Mouse (Mus musculus): ENCODE measurements at regions not wholly inside any gene's neighbourhood (a gene's known extent, or its start where the extent isn't known, plus 50 kb on each side); places are given as distances from the start of the nearest gene placed in this dataset.
"Not testable (repeated sequence)": the region's sequence is repeated elsewhere in the genome, so short reads cannot be mapped to it uniquely, and the experiment has no call there.

- Histone ChIP-seq H3K27ac (no peak overlapping the region), H3K4me3 (no peak overlapping the region)
- DNase-seq = no peak
- intact Hi-C loops (cut with DNase I) = loop anchor here (2.0 kb wide), 1 partner anchor 96 kb away; no protein-coding TSS in a partner anchor
- no peak for TF ChIP-seq CTCF (IDR thresholded peaks at IDR 0.05)
Observed at GRCm38 (mm10) chrX:93888480-93888879, 56.5 kb upstream of the Pdk3 start.

DNA sequence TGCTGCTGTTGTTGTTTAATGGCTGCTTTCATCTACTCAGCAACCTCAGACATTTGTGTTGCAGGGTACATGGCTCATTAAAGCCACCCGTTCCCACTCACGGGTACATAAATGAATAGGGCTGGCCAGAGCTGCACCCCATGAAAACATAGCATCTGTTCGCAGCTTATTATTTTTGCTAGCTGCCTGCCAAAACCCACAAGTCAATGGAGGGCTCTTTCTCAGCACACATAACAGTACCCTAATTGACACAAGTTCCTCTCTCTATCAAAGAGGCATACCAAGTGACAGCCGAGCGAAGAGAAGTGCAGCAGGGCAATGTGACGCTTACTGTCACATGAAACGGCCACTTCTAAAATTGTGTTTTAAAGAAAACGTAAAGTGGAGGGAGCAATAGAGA lies 57.0 kb upstream of the Pdk3 start:
- no peak for TF ChIP-seq CTCF (IDR thresholded peaks at IDR 0.05)
- DNase-seq = no peak
- H3K4me3 ChIP-seq = peak overlapping the region; percentile 68
- peak overlapping the region; percentile 86 for H3K27ac ChIP-seq
- intact Hi-C loops (cut with DNase I) = loop anchor here (2.0 kb wide), 1 partner anchor 96 kb away; no protein-coding TSS in a partner anchor

DNA sequence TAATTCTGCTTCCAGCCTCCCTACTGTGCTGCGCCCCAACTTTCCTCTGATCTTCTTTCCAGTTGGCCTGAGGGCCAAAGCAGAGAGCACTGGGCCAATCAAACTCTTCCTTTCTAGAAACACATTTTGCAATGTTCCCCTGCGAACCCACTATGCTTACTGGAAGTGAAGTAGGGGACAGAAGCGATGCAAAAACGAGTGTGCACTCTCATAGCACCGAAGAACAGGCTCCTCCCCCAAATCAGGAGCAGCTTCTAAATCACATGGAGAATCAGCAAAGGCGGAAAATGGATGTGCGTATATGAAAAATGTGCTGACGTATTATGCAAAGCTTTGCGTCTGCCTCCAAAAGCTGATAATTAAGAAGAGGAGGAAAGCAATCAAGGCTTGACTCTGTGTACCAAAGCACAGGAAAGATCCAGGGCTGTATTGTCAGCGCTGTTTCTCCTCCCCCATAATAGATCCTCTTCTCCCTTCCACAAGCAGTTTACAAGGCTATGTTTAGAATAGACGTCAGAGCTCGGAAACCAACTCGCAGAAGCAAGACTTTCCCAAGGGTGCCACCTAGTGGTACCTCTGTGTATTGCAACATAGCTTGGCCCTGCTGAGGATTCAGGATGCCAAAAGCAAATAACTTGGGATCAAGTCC lies 57.5 kb upstream of the Pdk3 start:
- intact Hi-C loops (cut with DNase I) = loop anchor here (2.0 to 5.0 kb wide), 2 partner anchors 97 to 602 kb away; partner anchors contain the start of gene Arx

GRCm38 (mm10) chrX:93896838-93897820 lies 65.1 kb upstream of the Pdk3 start:
- no peak overlapping the region for H3K4me3 ChIP-seq
- no peak for TF ChIP-seq CTCF (IDR thresholded peaks at IDR 0.05)

More for the DNA sequence above, 57.5 kb upstream of the Pdk3 start:
- TF ChIP-seq CTCF (IDR thresholded peaks at IDR 0.05) = peak; percentile 91
- Histone ChIP-seq H3K4me3 (peak overlapping the region; percentile 68), H3K27ac (peak overlapping the region; percentile 86)
- peak; percentile 71 for DNase-seq

GRCm38 (mm10) chrX:93903209-93903608 lies 65.2 kb upstream of the AU015836 start:
- H3K27ac ChIP-seq = no peak overlapping the region
- no peak for DNase-seq
- intact Hi-C loops (cut with DNase I) = no loop called here

More at GRCm38 (mm10) chrX:93896838-93897820, 65.1 kb upstream of the Pdk3 start:
- H3K27ac ChIP-seq = no peak overlapping the region
- intact Hi-C loops (cut with DNase I) = no loop called here
- DNase-seq = no peak

GRCm38 (mm10) chrX:93905531-93905930 lies 62.9 kb upstream of the AU015836 start:
- no peak overlapping the region for H3K4me3 ChIP-seq
- H3K27ac ChIP-seq = no peak overlapping the region
- intact Hi-C loops (cut with DNase I) = no loop called here
- TF ChIP-seq CTCF (IDR thresholded peaks at IDR 0.05) = no peak
- no peak for DNase-seq

More at GRCm38 (mm10) chrX:93903209-93903608, 65.2 kb upstream of the AU015836 start:
- no peak for TF ChIP-seq CTCF (IDR thresholded peaks at IDR 0.05)
- H3K4me3 ChIP-seq = no peak overlapping the region

GRCm38 (mm10) chrX:93911087-93911840 lies 57.2 kb upstream of the AU015836 start:
- 0 out of 2 replicates have a peak overlapping the region, but pooled peaks have one; percentile 53 for H3K27ac ChIP-seq
- intact Hi-C loops (cut with DNase I) = no loop called here
- peak; percentile 40 for DNase-seq
- H3K4me3 ChIP-seq = peak overlapping the region; percentile 65
- peak; percentile 82 for TF ChIP-seq CTCF (IDR thresholded peaks at IDR 0.05)

GRCm38 (mm10) chrX:93915548-93915947 lies 52.9 kb upstream of the AU015836 start:
- DNase-seq = no peak
- Histone ChIP-seq H3K27ac (no peak overlapping the region), H3K4me3 (no peak overlapping the region)
- intact Hi-C loops (cut with DNase I) = no loop called here
- TF ChIP-seq CTCF (IDR thresholded peaks at IDR 0.05) = no peak

DNA sequence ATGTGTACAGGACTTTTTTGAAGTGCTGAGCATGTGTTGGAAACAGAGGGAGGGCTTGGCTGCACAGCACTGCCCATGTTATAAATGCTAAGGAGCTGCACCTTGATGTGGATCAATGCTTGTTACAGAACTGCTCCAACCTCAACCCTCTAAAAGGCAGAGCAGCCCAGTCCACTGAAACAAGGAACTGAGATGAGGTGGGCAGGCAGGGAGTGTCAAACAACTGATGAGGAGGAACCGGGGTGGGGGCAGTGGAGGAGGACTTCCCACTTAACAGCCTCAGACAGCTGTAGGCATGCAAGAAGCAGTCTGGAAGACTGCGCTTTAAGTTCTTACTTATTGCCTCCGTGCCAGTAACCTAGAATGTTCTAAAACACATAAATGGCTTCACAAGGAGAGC lies 51.1 kb upstream of the AU015836 start:
- DNase-seq; intact Hi-C loops (cut with DNase I); H3K4me3 ChIP-seq; H3K27ac ChIP-seq: not testable (repeated sequence)
